Mouse (Mus musculus) liver, embryonic 12.5 days (tissue): ENCODE measurements around the gene Pxn. TPM values are rescaled to one million over a fixed set of nuclear protein-coding genes. Genes with fewer than 3 reads are reported as not detected.
"Not testable (repeated sequence)": the region's sequence is repeated elsewhere in the genome, so short reads cannot be mapped to it uniquely, and the experiment has no call there.

ENCODE experiments used
- ATAC-seq: fragments of 200-750 bp; cut with Nextera tagmentation; 2 replicates; pipeline ENCODE4 v1.8.0; 2017; ENCODE audit warnings: moderate number of reproducible peaks, mild to moderate bottlenecking, moderate library complexity
- H3K27ac ChIP-seq: fragments of 300-500 bp; sonication (generic); 2 replicates; pipeline ENCODE4 v1.5.1; 2016; ENCODE audit warnings: mild to moderate bottlenecking
- H3K27me3 ChIP-seq: fragments of 300-500 bp; sonication (generic); replicated peaks from 2 replicates; pipeline ENCODE4 v1.6.1; 2016; ENCODE audit warnings: mild to moderate bottlenecking, moderate library complexity
- H3K36me3 ChIP-seq: fragments of 300-500 bp; sonication (generic); 2 replicates; pipeline ENCODE4 v1.6.1; 2016; ENCODE audit warnings: mild to moderate bottlenecking, moderate library complexity
- H3K4me1 ChIP-seq: fragments of 300-500 bp; sonication (generic); 2 replicates; pipeline ENCODE4 v1.6.1; 2016
- H3K4me2 ChIP-seq: fragments of 300-500 bp; sonication (generic); 2 replicates; pipeline ENCODE4 v1.6.1; 2016; ENCODE audit warnings: mild to moderate bottlenecking, moderate library complexity
- H3K4me3 ChIP-seq: fragments of 300-500 bp; sonication (generic); 2 replicates; pipeline ENCODE4 v1.5.1; 2016; ENCODE audit warnings: mild to moderate bottlenecking, moderate library complexity
- H3K9ac ChIP-seq: fragments of 300-500 bp; sonication (generic); 2 replicates; pipeline ENCODE4 v1.6.1; 2016; ENCODE audit warnings: mild to moderate bottlenecking, moderate library complexity
- H3K9me3 ChIP-seq: fragments of 300-500 bp; sonication (generic); replicated peaks from 2 replicates; pipeline ENCODE4 v1.6.1; 2016; ENCODE audit warnings: mild to moderate bottlenecking, moderate library complexity
- WGBS: fragments of 180-500 bp; shearing (Covaris S2); methylation state at CpG from one replicate; pipeline ENCODE4 v1.1.7; 2016; ENCODE audit not compliant: insufficient replicate concordance; 5-methylcytosine and 5-hydroxymethylcytosine counted together
- polyA plus RNA-seq: library from polyadenylated mRNA; unstranded; fragments of >200 nt; fragmentation: Nextera tagmentation; extraction: Ambion mirVana; gene quantifications from 2 replicates; pipeline ENCODE4 v1.2.1, GENCODE M21; 2016

Pxn gene
- polyA plus RNA-seq, 1 experiment from 2014 or later: 17.4 TPM

DNA sequence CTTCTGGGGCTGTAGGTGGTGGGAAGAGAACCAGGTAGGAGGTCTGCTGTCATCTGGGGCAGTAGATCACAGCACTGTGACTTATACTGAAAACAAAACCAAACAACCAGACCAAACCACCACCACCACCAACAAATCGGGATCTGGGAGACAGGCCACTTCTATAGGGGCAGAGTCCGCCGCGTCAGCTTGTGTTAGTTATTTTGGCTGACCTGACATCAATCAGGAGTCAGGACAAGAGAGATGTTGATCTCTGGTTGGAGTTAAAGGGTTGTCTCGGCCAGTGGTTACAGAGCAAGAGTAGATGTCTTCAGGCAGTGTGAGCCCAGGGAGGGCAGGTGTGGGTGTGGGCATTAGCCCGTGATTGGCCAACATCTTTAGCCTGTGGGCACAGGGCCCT, 7.9 kb downstream of the Pxn start:
- Histone ChIP-seq H3K27ac (peak overlapping the region; percentile 73), H3K36me3 (no peaks in the 10 kb centered on the region), H3K9me3 (no peaks in the 10 kb centered on the region), H3K27me3 (no peaks in the 10 kb centered on the region), H3K9ac (no peak overlapping the region), H3K4me1 (peaks cover 64% of the 10 kb centered on the region), H3K4me2 (peak overlapping the region; percentile 6), H3K4me3 (no peak overlapping the region)
- 74% methylated on average over 6 of the region's 6 CpGs for WGBS
- ATAC-seq: peak; percentile 45; the same call in 1 of the 2 replicates

DNA sequence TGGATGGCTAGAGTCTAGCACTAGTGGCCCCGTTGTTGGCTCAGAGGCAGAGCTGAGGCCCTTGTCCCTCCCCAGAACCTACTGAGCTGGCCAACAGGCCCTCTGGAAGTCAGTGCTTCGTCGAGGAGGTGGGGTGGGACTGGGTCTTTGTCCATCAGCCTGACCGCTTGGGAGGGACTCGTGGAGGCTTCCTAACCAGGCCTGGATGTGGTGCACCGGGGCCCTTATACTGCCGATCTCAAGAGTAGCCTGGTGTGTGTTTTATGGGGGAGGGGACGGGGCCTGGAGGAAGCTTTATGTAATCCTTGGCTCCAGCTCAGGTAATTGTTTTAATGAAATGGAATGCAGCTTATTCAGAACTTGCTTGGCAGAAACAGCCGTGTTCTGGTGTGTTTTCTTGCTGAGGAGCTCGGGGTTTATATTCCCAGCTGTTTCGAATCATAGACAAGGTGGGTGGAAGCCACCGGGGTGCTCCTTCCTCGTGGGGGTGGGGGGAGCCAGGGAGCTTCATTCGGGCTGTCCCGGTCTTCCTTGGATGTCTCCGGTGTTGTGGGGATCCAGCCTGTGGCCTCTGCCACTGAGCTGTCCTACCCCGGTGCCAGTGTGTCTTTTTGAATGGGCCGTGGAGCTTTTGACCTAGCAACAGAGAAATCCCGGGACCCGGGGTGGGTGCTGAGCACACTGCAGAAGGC, 8.6 kb downstream of the Pxn start:
- peak overlapping the region; percentile 6 for H3K4me2 ChIP-seq
- H3K27ac ChIP-seq: peak overlapping the region; percentile 73
- no peak overlapping the region for H3K4me3 ChIP-seq
- peaks cover 61% of the 10 kb centered on the region for H3K4me1 ChIP-seq
- WGBS: 54% methylated on average over 20 of the region's 20 CpGs
- no peaks in the 10 kb centered on the region for H3K9me3 ChIP-seq
- no peak overlapping the region for H3K9ac ChIP-seq
- 0 out of 2 replicates have a peak, but pooled peaks have one; percentile 4 for ATAC-seq
- H3K27me3 ChIP-seq: no peaks in the 10 kb centered on the region
- H3K36me3 ChIP-seq: no peaks in the 10 kb centered on the region

DNA sequence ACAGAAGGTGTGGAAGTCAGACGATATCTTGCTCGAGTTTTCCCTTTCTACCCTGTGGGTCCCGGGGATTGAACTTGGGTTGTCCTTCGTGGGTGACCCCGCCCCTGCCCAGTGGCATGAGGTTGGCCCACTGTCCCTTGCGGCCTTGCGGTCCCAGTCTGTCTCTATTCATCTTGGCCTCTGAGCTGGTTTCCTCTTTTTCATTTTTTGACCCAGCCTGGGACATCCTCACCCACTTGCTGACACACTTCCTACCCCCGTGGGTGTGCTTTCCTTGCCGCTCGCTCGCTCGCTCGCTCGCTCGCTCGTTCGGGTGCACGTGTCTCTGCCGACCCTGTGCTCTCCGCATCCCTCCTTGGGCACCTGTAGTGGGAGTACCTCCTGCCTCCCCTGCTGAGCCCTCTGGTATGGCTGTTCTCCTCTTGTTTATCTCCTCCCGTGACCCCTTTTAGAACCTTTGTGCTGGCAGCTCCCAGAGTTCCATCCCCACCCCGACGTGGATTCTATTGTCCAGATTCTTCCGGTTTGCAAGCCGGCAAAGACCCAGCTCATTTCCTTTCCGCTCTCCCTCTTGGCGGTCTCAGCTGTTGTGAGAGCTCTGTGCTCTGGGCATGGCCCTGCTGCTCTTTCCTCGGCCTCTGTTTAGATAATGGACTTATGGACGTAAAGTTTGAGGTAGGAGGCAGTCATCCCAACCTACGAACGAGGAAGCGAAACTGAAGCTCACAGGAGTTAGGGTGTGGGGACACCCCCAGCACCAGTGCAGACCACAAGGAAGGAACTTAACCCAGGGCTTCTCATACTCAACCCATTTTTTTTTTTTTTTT, 9.8 kb downstream of the Pxn start:
- no peak overlapping the region for H3K9ac ChIP-seq
- H3K36me3 ChIP-seq: no peaks in the 10 kb centered on the region
- H3K4me1 ChIP-seq: peaks cover 62% of the 10 kb centered on the region
- 43% methylated on average over 32 of the region's 32 CpGs for WGBS
- H3K9me3 ChIP-seq: no peaks in the 10 kb centered on the region
- ATAC-seq: no peak
- peak overlapping the region; percentile 47 for H3K4me2 ChIP-seq
- peak overlapping the region; percentile 12; the same call in 1 of the 2 replicates for H3K4me3 ChIP-seq
- peak overlapping the region; percentile 59 for H3K27ac ChIP-seq
- no peaks in the 10 kb centered on the region for H3K27me3 ChIP-seq

DNA sequence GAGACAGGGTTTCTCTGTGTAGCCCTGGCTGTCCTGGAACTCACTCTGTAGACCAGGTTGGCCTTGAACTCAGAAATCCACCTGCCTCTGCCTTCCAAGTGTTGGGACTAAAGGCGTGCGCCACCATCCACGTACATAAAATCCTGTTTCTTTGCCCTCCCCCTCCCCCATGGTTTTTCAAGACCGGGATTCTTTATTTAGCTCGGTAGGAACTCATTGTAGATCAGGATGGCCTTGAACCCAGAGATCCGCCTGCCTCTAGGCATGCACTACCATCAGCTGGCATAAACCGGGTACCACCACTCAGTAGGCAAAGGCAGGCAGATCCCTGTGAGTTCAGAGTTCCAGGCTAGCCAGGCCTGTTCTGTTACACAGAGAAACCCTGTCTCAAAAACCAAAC, 10.4 kb downstream of the Pxn start:
- 60% methylated on average over 7 of the region's 7 CpGs for WGBS
- no peak for ATAC-seq
- H3K36me3 ChIP-seq: no peaks in the 10 kb centered on the region

DNA sequence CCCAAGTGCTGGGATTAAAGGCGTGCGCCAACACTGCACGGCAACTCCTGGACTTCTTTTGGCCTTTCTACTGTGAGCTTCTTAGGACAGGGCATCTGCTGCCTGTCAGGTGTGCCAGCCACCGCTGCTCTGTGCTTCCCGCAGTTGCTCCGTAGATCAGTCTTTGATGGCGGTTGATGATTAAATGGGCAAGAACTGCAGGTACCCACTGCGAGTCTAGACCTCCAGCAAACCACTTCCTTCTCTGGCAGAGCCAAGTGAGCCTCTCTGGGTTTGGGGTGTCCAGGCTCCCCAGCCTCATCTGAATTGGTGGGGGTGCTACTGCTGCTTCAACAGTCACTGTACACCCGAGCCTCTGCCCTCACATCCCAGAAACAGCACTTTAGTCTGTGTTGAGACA, 11.0 kb downstream of the Pxn start:
- Histone ChIP-seq H3K9me3 (no peaks in the 10 kb centered on the region), H3K4me2 (no peak overlapping the region), H3K4me3 (no peak overlapping the region), H3K9ac (no peak overlapping the region), H3K36me3 (no peaks in the 10 kb centered on the region), H3K27ac (no peak overlapping the region), H3K27me3 (no peaks in the 10 kb centered on the region), H3K4me1 (peaks cover 68% of the 10 kb centered on the region)
- WGBS: 70% methylated on average over 9 of the region's 9 CpGs
- no peak for ATAC-seq

More for the DNA sequence above, 10.4 kb downstream of the Pxn start:
- no peaks in the 10 kb centered on the region for H3K27me3 ChIP-seq
- H3K9ac ChIP-seq: no peak overlapping the region
- 0 out of 2 replicates have a peak overlapping the region, but pooled peaks have one; percentile 6 for H3K4me2 ChIP-seq
- H3K9me3 ChIP-seq: no peaks in the 10 kb centered on the region
- peak overlapping the region; percentile 59 for H3K27ac ChIP-seq
- no peak overlapping the region for H3K4me3 ChIP-seq
- H3K4me1 ChIP-seq: peaks cover 63% of the 10 kb centered on the region

DNA sequence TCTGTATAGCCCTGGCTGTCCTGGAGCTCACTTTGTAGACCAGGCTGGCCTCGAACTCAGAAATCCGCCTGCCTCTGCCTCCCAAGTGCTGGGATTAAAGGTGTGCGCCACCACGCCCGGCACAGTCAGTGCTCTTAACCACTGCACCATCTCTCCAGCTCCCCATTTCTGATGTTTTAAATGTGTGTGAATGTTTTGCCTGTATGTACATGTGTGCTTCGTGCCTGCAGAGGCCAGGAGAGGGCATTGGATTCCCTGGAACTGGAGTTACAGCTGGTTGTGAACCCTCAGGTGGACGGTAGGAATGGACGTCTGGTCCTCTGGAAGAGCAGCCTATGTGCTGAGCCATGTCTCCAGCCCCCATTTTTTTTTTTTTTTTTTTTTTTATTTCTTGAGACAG, 11.7 kb downstream of the Pxn start:
- H3K9ac ChIP-seq, H3K4me3 ChIP-seq, H3K4me2 ChIP-seq, H3K27ac ChIP-seq, ATAC-seq, H3K27me3 ChIP-seq, H3K36me3 ChIP-seq, H3K9me3 ChIP-seq: not testable (repeated sequence)
- 89% methylated on average over 8 of the region's 8 CpGs for WGBS
- H3K4me1 ChIP-seq: peaks cover 75% of the 10 kb centered on the region

DNA sequence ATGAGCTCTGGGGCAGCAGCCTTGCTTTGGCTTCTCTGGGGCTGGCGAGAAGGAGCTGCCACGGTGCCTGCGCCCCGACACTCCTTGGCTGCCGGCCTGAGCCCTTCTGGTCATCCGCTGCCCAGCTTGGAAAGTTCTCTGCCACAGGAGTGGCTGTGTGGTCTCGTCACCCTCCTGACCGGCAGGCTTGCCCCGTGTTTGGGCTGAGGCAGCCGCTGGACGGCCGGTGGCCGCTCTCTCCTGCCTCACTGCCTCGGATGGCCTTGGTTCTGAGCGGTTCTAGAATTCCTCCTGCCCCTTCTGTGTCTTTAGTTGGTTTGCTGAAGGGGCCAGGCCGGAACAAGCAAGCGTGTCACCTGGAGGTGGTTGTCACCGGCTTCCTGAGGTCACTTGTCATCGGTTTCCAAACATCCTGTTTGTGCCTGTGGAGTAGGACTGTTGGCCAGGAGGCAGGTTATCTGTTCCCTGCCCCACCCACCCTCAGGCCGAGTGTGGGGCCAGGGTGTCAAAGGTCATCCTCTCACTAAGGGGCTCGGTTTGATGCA, 13.9 kb downstream of the Pxn start:
- H3K36me3 ChIP-seq: no peaks in the 10 kb centered on the region
- H3K4me2 ChIP-seq: peak overlapping the region; percentile 74
- no peak for ATAC-seq
- H3K27ac ChIP-seq: peak overlapping the region; percentile 79
- H3K9ac ChIP-seq: peak overlapping the region; percentile 42; the same call in 1 of the 2 replicates
- H3K9me3 ChIP-seq: no peaks in the 10 kb centered on the region
- H3K27me3 ChIP-seq: no peaks in the 10 kb centered on the region
- H3K4me3 ChIP-seq: 0 out of 2 replicates have a peak overlapping the region, but pooled peaks have one; percentile 6
- WGBS: 27% methylated on average over 21 of the region's 21 CpGs
- peaks cover 78% of the 10 kb centered on the region for H3K4me1 ChIP-seq

DNA sequence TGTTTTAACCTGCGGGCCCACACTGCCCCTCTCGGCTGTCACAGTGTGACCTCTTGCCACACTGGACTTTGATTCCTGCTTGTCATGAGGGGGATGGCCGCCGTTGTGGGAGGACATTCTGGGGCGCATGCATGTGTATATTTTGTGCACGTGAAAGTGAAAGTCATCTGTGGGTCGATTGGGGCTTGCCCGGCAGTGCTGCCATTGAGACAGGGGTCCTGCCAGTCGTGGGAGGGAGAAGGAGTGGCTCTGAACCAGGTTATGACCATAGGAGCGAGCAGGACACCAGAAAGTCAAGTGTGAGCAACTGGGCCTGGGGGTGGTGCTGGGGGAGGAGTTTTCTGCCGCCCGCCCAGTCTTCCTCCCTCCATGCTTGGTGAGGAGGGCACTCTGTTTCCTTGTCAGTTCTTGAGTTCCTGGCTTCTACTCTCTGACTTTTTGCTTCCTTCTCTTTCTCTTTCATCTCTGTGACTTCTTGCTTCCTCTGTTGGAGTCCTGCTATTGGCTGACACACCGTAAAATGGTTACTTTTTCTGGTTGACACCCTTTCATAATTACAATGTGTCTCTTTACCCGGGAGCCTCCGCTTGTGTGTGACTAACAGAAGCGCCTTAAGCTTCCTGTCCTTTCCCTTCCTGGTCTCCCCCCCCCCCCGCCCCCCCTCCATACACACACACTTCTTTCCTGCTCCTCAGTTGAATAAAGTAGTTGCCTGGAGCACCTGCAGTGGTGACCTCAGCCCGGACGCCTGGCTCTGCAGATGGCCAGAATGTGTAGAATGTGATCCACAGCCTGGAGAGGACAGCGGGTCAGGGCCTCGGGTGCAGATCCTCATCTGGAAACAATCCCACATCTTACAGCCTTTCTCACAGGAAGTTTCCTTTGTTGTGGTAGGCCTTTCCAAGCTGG, 15.3 kb downstream of the Pxn start:
- H3K4me2 ChIP-seq: peak overlapping the region; percentile 74
- H3K9ac ChIP-seq: peak overlapping the region; percentile 64
- peak overlapping the region; percentile 79 for H3K27ac ChIP-seq
- no peaks in the 10 kb centered on the region for H3K27me3 ChIP-seq
- peaks cover 74% of the 10 kb centered on the region for H3K4me1 ChIP-seq
- H3K4me3 ChIP-seq: peak overlapping the region; percentile 51
- H3K36me3 ChIP-seq: no peaks in the 10 kb centered on the region; the same call in 1 of the 2 replicates
- 22% methylated on average over 20 of the region's 21 CpGs for WGBS
- ATAC-seq: peak; percentile 59
- H3K9me3 ChIP-seq: no peaks in the 10 kb centered on the region

DNA sequence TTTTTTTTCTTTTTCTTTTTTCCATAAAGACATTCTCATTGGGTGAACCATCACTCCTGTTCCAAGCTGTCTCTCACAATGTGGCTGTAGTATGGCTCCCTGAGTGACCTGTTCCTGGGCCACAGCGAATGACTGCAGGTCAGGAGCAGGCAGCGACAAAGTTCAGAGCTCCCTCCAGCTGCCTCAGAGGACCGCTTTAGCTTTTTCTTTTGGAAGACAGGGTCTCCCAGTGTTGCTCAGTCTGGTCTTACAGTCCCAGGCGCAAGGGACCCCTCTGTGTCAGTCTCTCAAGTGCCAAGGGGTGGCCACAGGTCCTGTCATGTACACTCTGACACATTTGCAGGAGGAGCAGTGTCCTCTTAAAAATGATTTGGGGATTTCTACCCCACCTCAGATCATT, 16.1 kb downstream of the Pxn start:
- H3K36me3 ChIP-seq: no peaks in the 10 kb centered on the region; the same call in 1 of the 2 replicates
- 0 out of 2 replicates have a peak overlapping the region, but pooled peaks have one; percentile 13 for H3K4me2 ChIP-seq
- peak overlapping the region; percentile 79 for H3K27ac ChIP-seq
- no peaks in the 10 kb centered on the region for H3K27me3 ChIP-seq
- 76% methylated on average over 4 of the region's 4 CpGs for WGBS
- no peak for ATAC-seq
- H3K9ac ChIP-seq: no peak overlapping the region
- H3K4me3 ChIP-seq: no peak overlapping the region
- no peaks in the 10 kb centered on the region for H3K9me3 ChIP-seq
- H3K4me1 ChIP-seq: peaks cover 71% of the 10 kb centered on the region

DNA sequence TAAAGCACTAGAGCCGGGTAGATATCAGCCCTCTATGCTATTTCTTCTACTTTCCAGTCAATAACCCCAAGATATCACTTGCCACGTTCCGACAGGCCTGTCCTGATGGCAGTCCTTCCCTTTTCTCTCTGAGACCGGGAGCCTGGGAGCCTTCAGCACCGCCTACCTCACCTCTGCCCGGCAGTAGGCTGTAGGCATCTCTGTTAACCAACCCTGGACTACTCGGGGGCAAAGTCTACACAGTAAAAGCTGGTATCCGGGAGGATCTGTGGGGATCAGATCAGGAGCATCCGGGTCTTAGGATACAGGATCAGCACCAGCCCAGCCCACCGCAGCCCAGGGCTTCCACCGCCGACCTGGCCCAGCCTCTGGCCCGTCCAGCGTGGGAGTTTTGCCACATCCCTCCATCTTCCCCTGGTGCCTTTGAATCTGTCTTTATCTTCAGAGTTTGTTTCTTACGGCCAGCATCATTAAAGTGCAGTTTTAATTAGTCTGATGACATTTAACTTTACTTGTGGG, 16.6 kb downstream of the Pxn start:
- ATAC-seq: no peak
- WGBS: 59% methylated on average over 15 of the region's 15 CpGs
- H3K4me1 ChIP-seq: peaks cover 76% of the 10 kb centered on the region
- no peak overlapping the region for H3K4me3 ChIP-seq
- H3K9ac ChIP-seq: no peak overlapping the region
- peak overlapping the region; percentile 79 for H3K27ac ChIP-seq
- no peaks in the 10 kb centered on the region for H3K27me3 ChIP-seq
- no peaks in the 10 kb centered on the region for H3K9me3 ChIP-seq
- H3K4me2 ChIP-seq: 0 out of 2 replicates have a peak overlapping the region, but pooled peaks have one; percentile 13
- H3K36me3 ChIP-seq: no peaks in the 10 kb centered on the region; the same call in 1 of the 2 replicates

DNA sequence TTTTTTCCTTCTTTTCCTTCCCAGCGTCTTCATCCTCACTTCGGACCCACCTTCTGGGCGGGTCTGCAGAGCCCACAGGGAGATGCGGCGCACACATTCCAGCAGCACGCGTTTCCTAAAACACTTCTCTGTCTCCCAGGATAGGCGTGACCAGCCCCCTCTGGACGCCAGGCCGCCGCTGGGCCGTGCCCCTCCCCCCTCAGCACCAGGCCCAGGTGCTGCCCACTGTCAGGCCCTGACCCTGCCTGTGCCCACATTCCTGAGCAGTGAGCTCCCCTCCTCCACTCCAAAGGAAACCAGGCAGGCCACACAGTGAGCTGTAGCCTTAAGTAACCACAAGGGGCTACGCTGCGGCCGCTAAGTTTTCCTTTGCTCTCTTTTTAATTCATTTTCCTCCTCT, 17.5 kb downstream of the Pxn start:
- Histone ChIP-seq H3K4me3 (no peak overlapping the region), H3K4me2 (peak overlapping the region; percentile 31; the same call in 1 of the 2 replicates), H3K4me1 (peaks cover 82% of the 10 kb centered on the region), H3K27me3 (no peaks in the 10 kb centered on the region), H3K27ac (peak overlapping the region; percentile 41; the same call in 1 of the 2 replicates), H3K9me3 (no peaks in the 10 kb centered on the region), H3K9ac (no peak overlapping the region), H3K36me3 (no peaks in the 10 kb centered on the region; the same call in 1 of the 2 replicates)
- no peak for ATAC-seq
- WGBS: 30% methylated on average over 15 of the region's 15 CpGs
